Mouse (Mus musculus) brain, adult 10 weeks (tissue): Measurements from ENCODE around the gene Capsl. TPM values are rescaled to one million over a fixed set of nuclear protein-coding genes. Genes with fewer than 3 reads are reported as not detected.

ENCODE experiments used
- polyA plus RNA-seq: library from polyadenylated mRNA; stranded (reverse); fragments of 350-450 nt; fragmentation: Illumina TruSeq; extraction: RNeasy Lipid Tissue Mini Kit (QIAGEN cat#74804); gene quantifications from one replicate; pipeline ENCODE4 v1.2.3, GENCODE M21; 2015; ENCODE audit warnings: low read depth, low replicate concordance

Capsl gene
- 4.2 TPM for polyA plus RNA-seq

GRCm38 (mm10) chr15:9435534-9436180 lies at the start of gene Capsl:
TSS of gene Capsl (plus strand) at chr15:9436028.

Other genes starting within 250 kb of the Capsl start
- not detected for gene Ugt3a1, start 159.1 kb upstream of the Capsl start, polyA plus RNA-seq
- not detected for gene Ugt3a2, start 100.5 kb upstream of the Capsl start, polyA plus RNA-seq
- gene Il7r, start 94.1 kb downstream of the Capsl start, polyA plus RNA-seq: 0.74 TPM